Mouse (Mus musculus) olfactory bulb, adult 2 months (tissue): ENCODE results near the gene Smco4. TPM values are rescaled to one million over a fixed set of nuclear protein-coding genes. Genes with fewer than 3 reads are reported as not detected.
"Not testable (repeated sequence)": the region's sequence is repeated elsewhere in the genome, so short reads cannot be mapped to it uniquely, and the experiment has no call there.

ENCODE experiments used
- H3K27ac ChIP-seq: fragments of 200-500 bp; 2 replicates; pipeline ENCODE4 v1.5.1; 2012; ENCODE audit warnings: low read depth, low read length; ENCODE audit not compliant: insufficient read depth
- H3K4me1 ChIP-seq: fragments of 200-500 bp; 2 replicates; pipeline ENCODE4 v1.6.1; 2012; ENCODE audit warnings: low read length; ENCODE audit not compliant: control insufficient read depth, insufficient read depth
- H3K4me3 ChIP-seq: fragments of 200-500 bp; 2 replicates; pipeline ENCODE4 v1.5.1; 2012; ENCODE audit warnings: mild to moderate bottlenecking, low read depth, low read length, moderate library complexity; ENCODE audit not compliant: insufficient read depth
- CTCF ChIP-seq: fragments of 200-500 bp; IDR thresholded peaks from 2 replicates; pipeline ENCODE4 v1.5.1; 2012; ENCODE audit warnings: low read depth, mild to moderate bottlenecking, low read length, moderate library complexity; ENCODE audit not compliant: insufficient read depth
- POLR2A ChIP-seq: fragments of 200-500 bp; IDR thresholded peaks from 2 replicates; pipeline ENCODE4 v1.6.1; 2012; ENCODE audit warnings: mild to moderate bottlenecking, low read depth, low read length, moderate library complexity; ENCODE audit not compliant: insufficient read depth
- WGBS: fragments of 180-500 bp; shearing (Covaris S2); methylation state at CpG from one replicate; pipeline ENCODE4 v1.1.7; 2018; 5-methylcytosine and 5-hydroxymethylcytosine counted together
- polyA plus RNA-seq: library from polyadenylated mRNA; stranded (reverse); fragments of >200 nt; gene quantifications from 2 replicates; pipeline ENCODE4 v1.2.4, GENCODE M21; 2012; ENCODE audit warnings: low replicate concordance; ENCODE audit not compliant: missing spikeins, insufficient read depth, insufficient read length

Gene Smco4
- polyA plus RNA-seq, 1 experiment: not detected

GRCm38 (mm10) chr9:15491686-15492085 lies 1.5 kb upstream of the Smco4 start:
- 94% methylated on average over 4 of the region's 4 CpGs for WGBS
- Histone ChIP-seq H3K4me3 (no peak overlapping the region), H3K27ac (no peak overlapping the region), H3K4me1 (0 out of 2 replicates have a peak, but pooled peaks cover 4% of the 10 kb centered on the region)
- TF ChIP-seq POLR2A: no peak
- no peak for TF ChIP-seq CTCF

GRCm38 (mm10) chr9:15492401-15492800 lies 831 bp upstream of the Smco4 start:
- Histone ChIP-seq H3K4me1 (0 out of 2 replicates have a peak, but pooled peaks cover 4% of the 10 kb centered on the region), H3K27ac (no peak overlapping the region), H3K4me3 (no peak overlapping the region)
- TF ChIP-seq POLR2A (no peak), CTCF (no peak)
- 85% methylated on average over 9 of the region's 9 CpGs for WGBS

GRCm38 (mm10) chr9:15493925-15494558 lies 810 bp downstream of the Smco4 start:
- H3K4me3 ChIP-seq: peak overlapping the region; percentile 78
- TF ChIP-seq CTCF: peak; percentile 21; the same call in 1 of the 2 replicates
- TF ChIP-seq POLR2A: no peak
- 6% methylated on average over 35 of the region's 37 CpGs for WGBS
- 0 out of 2 replicates have a peak, but pooled peaks cover 4% of the 10 kb centered on the region for H3K4me1 ChIP-seq
- no peak overlapping the region for H3K27ac ChIP-seq

- H3K4me1 ChIP-seq, H3K27ac ChIP-seq, H3K4me3 ChIP-seq: not testable (repeated sequence)
- 91% methylated on average over 2 of the region's 2 CpGs for WGBS
These were observed 2.0 kb downstream of the Smco4 start for GRCm38 (mm10) chr9:15495281-15495680.

- H3K4me3 ChIP-seq: no peak overlapping the region
- H3K4me1 ChIP-seq: 0 out of 2 replicates have a peak, but pooled peaks cover 4% of the 10 kb centered on the region
- 78% methylated on average over 8 of the region's 8 CpGs for WGBS
- TF ChIP-seq CTCF: no peak
- no peak for TF ChIP-seq POLR2A
- H3K27ac ChIP-seq: no peak overlapping the region
These were observed 2.8 kb downstream of the Smco4 start for GRCm38 (mm10) chr9:15495921-15496577.

GRCm38 (mm10) chr9:15500025-15500424 lies 6.8 kb downstream of the Smco4 start:
- WGBS: 94% methylated on average over 5 of the region's 5 CpGs
- no peaks in the 10 kb centered on the region for H3K4me1 ChIP-seq
- H3K4me3 ChIP-seq: no peak overlapping the region
- no peak overlapping the region for H3K27ac ChIP-seq
- TF ChIP-seq POLR2A: no peak
- TF ChIP-seq CTCF: no peak

GRCm38 (mm10) chr9:15501319-15502256 lies 8.4 kb downstream of the Smco4 start:
- 92% methylated on average over 19 of the region's 19 CpGs for WGBS
- TF ChIP-seq CTCF: no peak
- no peak for TF ChIP-seq POLR2A

GRCm38 (mm10) chr9:15502476-15502875 lies 9.2 kb downstream of the Smco4 start:
- Histone ChIP-seq H3K27ac (no peak overlapping the region), H3K4me3 (no peak overlapping the region), H3K4me1 (peaks cover under 1% of the 10 kb centered on the region)
- no peak for TF ChIP-seq POLR2A
- TF ChIP-seq CTCF: no peak
- 84% methylated on average over 7 of the region's 7 CpGs for WGBS

More at GRCm38 (mm10) chr9:15501319-15502256, 8.4 kb downstream of the Smco4 start:
- Histone ChIP-seq H3K4me3 (no peak overlapping the region), H3K27ac (no peak overlapping the region), H3K4me1 (no peaks in the 10 kb centered on the region)

- Histone ChIP-seq H3K4me1 (peaks cover 8% of the 10 kb centered on the region), H3K27ac (no peak overlapping the region), H3K4me3 (no peak overlapping the region)
- TF ChIP-seq POLR2A: no peak
- TF ChIP-seq CTCF: no peak
- WGBS: 89% methylated on average over 10 of the region's 10 CpGs
These were observed 10.1 kb downstream of the Smco4 start for GRCm38 (mm10) chr9:15503307-15503706.
